Mouse (Mus musculus): Measurements from ENCODE around the gene Dnaja3. TPM values are rescaled to one million over a fixed set of nuclear protein-coding genes. Genes with fewer than 3 reads are reported as not detected.

Gene Dnaja3
- polyA plus RNA-seq, 1 experiment from 2014 or later: 57.0 TPM

DNA sequence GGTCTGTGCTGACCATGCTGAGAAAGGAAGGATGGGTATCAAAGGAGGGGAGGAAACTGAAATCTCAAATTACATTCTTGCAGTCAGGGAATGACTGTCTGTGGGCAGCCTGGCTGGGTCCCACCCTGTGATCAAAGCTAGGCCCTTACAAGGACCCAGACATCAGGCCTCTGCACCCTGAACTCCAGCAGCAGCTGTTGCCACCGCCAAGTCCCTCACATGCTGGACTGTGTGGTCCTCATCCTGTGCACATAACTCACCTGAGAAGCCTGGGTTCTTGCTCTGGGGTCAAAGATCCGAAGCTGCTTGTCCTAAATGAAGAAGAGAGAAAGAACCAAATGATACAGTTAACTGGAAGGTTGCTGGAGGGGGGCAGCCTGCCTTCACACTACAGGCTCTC, 21.8 kb downstream of the Dnaja3 start:
- Histone ChIP-seq H3K9ac (ENCODE audit: low read length) (no peak overlapping the region), H3K4me1 (ENCODE audit: control insufficient read depth, insufficient read depth, low read length) (peaks cover 4% of the 10 kb centered on the region; the same call in 1 of the 2 replicates), H3K9me3 (ENCODE audit: control insufficient read depth, low read length) (no peaks in the 10 kb centered on the region), H3K27me3 (ENCODE audit: control insufficient read depth, insufficient read depth, low read length) (no peaks in the 10 kb centered on the region), H3K27ac (ENCODE audit: low read depth, low read length) (no peak overlapping the region), H3K4me2 (no peak overlapping the region), H3K36me3 (ENCODE audit: control insufficient read depth, insufficient read depth, low read length) (no peaks in the 10 kb centered on the region; the same call in 1 of the 2 replicates), H3K4me3 (ENCODE audit: low read depth, low read length) (no peak overlapping the region)
- WGBS: 72% methylated on average over 2 of the region's 2 CpGs
- no peak for ATAC-seq (ENCODE audit: low FRiP score)
- DNase-seq (ENCODE audit: low spot score, missing footprints): peak; percentile 76

DNA sequence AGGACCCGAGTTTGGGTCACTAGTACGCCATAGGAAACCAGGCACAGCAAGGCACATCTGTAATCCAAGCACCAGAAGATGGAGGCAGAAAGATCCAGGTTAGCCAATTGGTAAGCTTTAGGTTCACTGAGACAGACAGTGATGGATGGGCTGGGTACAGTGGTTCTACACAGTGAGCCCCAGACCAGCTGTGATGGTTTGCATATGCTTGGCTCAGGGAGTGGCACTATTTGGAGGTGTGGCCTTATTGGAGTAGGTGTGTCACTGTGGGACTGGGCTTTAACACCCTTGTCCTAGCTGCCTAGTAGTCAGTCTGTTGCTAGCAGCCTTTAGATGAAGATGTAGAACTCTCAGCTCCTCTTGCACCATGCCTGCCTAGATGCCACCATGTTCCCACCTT, 24.0 kb downstream of the Dnaja3 start:
- Histone ChIP-seq H3K4me2 (no peak overlapping the region), H3K27me3 (ENCODE audit: control insufficient read depth, insufficient read depth, low read length) (no peaks in the 10 kb centered on the region), H3K4me1 (ENCODE audit: control insufficient read depth, insufficient read depth, low read length) (peaks cover 4% of the 10 kb centered on the region; the same call in 1 of the 2 replicates), H3K9ac (ENCODE audit: low read length) (no peak overlapping the region), H3K27ac (ENCODE audit: low read depth, low read length) (no peak overlapping the region), H3K4me3 (ENCODE audit: low read depth, low read length) (no peak overlapping the region), H3K9me3 (ENCODE audit: control insufficient read depth, low read length) (no peaks in the 10 kb centered on the region), H3K36me3 (ENCODE audit: control insufficient read depth, insufficient read depth, low read length) (no peaks in the 10 kb centered on the region; the same call in 1 of the 2 replicates)
- peak; percentile 17 for DNase-seq (ENCODE audit: low spot score, missing footprints)
- no peak for ATAC-seq (ENCODE audit: low FRiP score)
- 74% methylated on average over 2 of the region's 2 CpGs for WGBS

DNA sequence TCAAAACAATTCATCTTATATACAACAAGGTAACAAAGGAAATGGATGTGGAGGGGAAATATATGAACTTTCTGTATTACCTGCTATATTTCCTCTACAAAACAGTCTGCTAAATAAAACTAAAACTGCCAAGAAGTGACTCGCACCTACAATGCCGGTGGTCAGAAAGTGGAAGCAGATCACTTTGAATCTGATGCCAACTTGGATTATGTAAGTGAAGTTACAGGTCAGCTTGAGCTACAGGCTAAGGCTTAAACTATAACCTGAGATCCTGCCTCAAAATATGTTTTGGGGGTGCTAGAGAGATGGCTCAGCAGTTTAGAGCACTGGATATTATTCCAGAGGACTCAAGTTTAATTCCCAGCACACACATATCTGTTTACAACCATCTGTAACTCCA, 25.9 kb downstream of the Dnaja3 start:
- Histone ChIP-seq H3K27me3 (ENCODE audit: control insufficient read depth, insufficient read depth, low read length) (no peaks in the 10 kb centered on the region), H3K4me2 (no peak overlapping the region), H3K27ac (ENCODE audit: low read depth, low read length) (no peak overlapping the region), H3K4me3 (ENCODE audit: low read depth, low read length) (no peak overlapping the region), H3K9me3 (ENCODE audit: control insufficient read depth, low read length) (no peaks in the 10 kb centered on the region), H3K36me3 (ENCODE audit: control insufficient read depth, insufficient read depth, low read length) (no peaks in the 10 kb centered on the region; the same call in 1 of the 2 replicates), H3K9ac (ENCODE audit: low read length) (no peak overlapping the region), H3K4me1 (ENCODE audit: control insufficient read depth, insufficient read depth, low read length) (no peaks in the 10 kb centered on the region)
- DNase-seq (ENCODE audit: low spot score, missing footprints) (no peak), ATAC-seq (ENCODE audit: low FRiP score) (no peak)
- 98% methylated on average over 2 of the region's 2 CpGs for WGBS

DNA sequence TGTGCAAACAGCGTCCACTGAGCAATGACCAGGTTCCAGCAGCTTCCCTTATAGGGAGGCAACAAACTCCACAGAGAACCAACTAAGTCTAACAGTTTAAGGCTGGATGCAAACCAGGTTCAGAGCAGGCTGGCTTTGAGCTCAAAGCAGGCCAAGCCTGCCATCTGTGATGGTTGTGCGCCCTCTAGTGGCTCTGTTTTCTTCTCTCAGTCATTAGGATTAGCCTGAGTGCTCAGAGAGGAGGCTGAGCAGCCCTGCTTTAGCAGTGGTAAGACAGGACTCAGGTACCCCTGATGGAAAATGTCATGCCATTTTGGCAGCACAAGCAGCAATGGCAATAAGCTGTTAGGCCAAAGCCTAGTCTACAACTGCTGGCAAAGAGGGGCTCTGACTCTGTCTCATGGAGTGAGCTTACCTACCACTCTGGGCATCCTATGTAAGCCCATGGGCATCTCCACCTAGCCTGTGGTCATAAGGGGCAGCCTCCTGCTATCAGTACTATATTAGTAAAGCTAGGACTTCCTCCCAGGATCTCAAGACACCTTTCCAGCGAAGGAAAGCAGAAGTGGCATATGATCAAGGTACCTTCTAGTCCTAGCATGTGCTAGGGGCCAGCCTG, 27.5 kb downstream of the Dnaja3 start:
- Histone ChIP-seq H3K4me1 (ENCODE audit: control insufficient read depth, insufficient read depth, low read length) (no peaks in the 10 kb centered on the region), H3K27me3 (ENCODE audit: control insufficient read depth, insufficient read depth, low read length) (no peaks in the 10 kb centered on the region), H3K36me3 (ENCODE audit: control insufficient read depth, insufficient read depth, low read length) (no peaks in the 10 kb centered on the region), H3K9ac (ENCODE audit: low read length) (no peak overlapping the region), H3K9me3 (ENCODE audit: control insufficient read depth, low read length) (no peaks in the 10 kb centered on the region), H3K4me2 (no peak overlapping the region), H3K4me3 (ENCODE audit: low read depth, low read length) (no peak overlapping the region), H3K27ac (ENCODE audit: low read depth, low read length) (no peak overlapping the region)
- peak; percentile 99 for DNase-seq (ENCODE audit: low spot score, missing footprints)
- peak; percentile 83; the same call in 1 of the 2 replicates for ATAC-seq (ENCODE audit: low FRiP score)
- 29% methylated on average over 3 of the region's 3 CpGs for WGBS

DNA sequence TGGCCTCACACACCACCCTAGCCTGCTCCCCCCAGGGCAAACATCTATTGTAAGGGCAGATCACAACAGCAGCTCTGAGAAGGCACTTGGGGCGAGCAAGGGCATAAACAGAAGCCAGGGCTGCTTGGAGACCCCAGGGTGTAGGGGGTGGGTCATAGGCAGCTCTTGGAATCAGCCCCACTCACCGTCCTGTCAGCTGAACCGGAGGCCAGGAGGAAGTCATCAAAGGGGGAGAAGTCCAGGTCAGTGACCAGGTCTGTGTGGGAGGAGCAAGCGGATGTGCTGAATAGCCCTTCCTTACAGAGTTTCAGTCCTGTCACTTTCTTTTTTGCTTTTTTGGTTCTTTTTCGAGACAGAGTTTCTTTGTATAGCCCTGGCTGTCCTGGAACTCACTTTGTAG, 30.5 kb downstream of the Dnaja3 start:
- no peaks in the 10 kb centered on the region for H3K36me3 ChIP-seq (ENCODE audit: control insufficient read depth, insufficient read depth, low read length)
- 82% methylated on average over 5 of the region's 5 CpGs for WGBS

DNA sequence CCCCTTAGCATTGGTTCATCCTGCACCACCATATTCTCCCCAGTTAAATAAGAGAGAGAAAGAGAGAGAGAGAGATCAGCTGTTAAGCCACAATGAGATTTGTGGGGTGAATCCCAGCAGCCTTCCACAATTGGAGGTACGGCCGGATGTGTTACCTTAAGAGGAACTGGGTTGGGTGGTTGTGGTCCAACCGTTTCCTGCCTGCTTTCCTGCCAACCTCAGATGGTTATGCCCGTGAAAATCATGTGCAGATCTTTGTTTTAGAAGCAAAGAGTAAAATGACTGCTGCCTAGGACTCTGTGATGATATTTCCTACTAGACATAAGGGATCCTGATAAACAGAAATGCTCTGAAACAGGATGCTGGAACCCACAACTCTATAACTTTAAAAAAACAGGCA, 34.3 kb downstream of the Dnaja3 start:
- 84% methylated on average over 4 of the region's 4 CpGs for WGBS
- no peak for ATAC-seq (ENCODE audit: low FRiP score)
- H3K4me3 ChIP-seq (ENCODE audit: low read depth, low read length): no peak overlapping the region
- no peaks in the 10 kb centered on the region for H3K36me3 ChIP-seq (ENCODE audit: control insufficient read depth, insufficient read depth, low read length)
- no peak overlapping the region for H3K27ac ChIP-seq (ENCODE audit: low read depth, low read length)
- no peak overlapping the region for H3K9ac ChIP-seq (ENCODE audit: low read length)
- H3K9me3 ChIP-seq (ENCODE audit: control insufficient read depth, low read length): no peaks in the 10 kb centered on the region
- peak; percentile 65 for DNase-seq (ENCODE audit: low spot score, missing footprints)
- peaks cover 6% of the 10 kb centered on the region for H3K4me1 ChIP-seq (ENCODE audit: control insufficient read depth, insufficient read depth, low read length)
- no peak overlapping the region for H3K4me2 ChIP-seq
- H3K27me3 ChIP-seq (ENCODE audit: control insufficient read depth, insufficient read depth, low read length): no peaks in the 10 kb centered on the region

More for the DNA sequence above, 30.5 kb downstream of the Dnaja3 start:
- H3K4me2 ChIP-seq: no peak overlapping the region
- DNase-seq (ENCODE audit: low spot score, missing footprints) (peak; percentile 19), ATAC-seq (ENCODE audit: low FRiP score) (no peak)
- H3K27me3 ChIP-seq (ENCODE audit: control insufficient read depth, insufficient read depth, low read length): no peaks in the 10 kb centered on the region
- no peak overlapping the region for H3K4me3 ChIP-seq (ENCODE audit: low read depth, low read length)
- no peak overlapping the region for H3K27ac ChIP-seq (ENCODE audit: low read depth, low read length)
- H3K9me3 ChIP-seq (ENCODE audit: control insufficient read depth, low read length): no peaks in the 10 kb centered on the region
- H3K9ac ChIP-seq (ENCODE audit: low read length): no peak overlapping the region
- no peaks in the 10 kb centered on the region for H3K4me1 ChIP-seq (ENCODE audit: control insufficient read depth, insufficient read depth, low read length)

DNA sequence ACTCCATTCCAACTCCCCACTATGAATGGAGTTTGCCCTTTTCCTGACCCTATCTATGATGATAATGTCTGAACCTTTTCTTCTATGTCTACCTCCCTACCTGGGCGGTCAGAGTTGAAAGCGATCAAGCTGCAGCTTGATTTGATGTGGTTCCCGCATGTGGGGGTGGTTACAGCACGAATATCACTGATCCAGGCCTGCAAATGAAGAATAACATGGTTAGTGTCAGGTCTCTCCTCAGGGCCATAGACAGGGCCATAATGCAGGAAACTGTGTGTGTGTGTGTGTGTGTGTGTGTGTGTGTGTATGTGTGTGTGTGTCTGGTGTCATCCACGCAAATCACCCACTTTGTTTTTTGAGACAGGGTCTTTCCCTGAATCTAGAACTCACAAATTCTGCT, 37.0 kb downstream of the Dnaja3 start:
- H3K4me1 ChIP-seq (ENCODE audit: control insufficient read depth, insufficient read depth, low read length): peaks cover 9% of the 10 kb centered on the region
- ATAC-seq (ENCODE audit: low FRiP score): no peak
- peak; percentile 60 for DNase-seq (ENCODE audit: low spot score, missing footprints)
- H3K9ac ChIP-seq (ENCODE audit: low read length): no peak overlapping the region
- H3K27ac ChIP-seq (ENCODE audit: low read depth, low read length): no peak overlapping the region
- H3K4me3 ChIP-seq (ENCODE audit: low read depth, low read length): no peak overlapping the region
- no peak overlapping the region for H3K4me2 ChIP-seq
- 95% methylated on average over 5 of the region's 5 CpGs for WGBS
- H3K9me3 ChIP-seq (ENCODE audit: control insufficient read depth, low read length): no peaks in the 10 kb centered on the region
- H3K27me3 ChIP-seq (ENCODE audit: control insufficient read depth, insufficient read depth, low read length): no peaks in the 10 kb centered on the region
- no peaks in the 10 kb centered on the region for H3K36me3 ChIP-seq (ENCODE audit: control insufficient read depth, insufficient read depth, low read length)

DNA sequence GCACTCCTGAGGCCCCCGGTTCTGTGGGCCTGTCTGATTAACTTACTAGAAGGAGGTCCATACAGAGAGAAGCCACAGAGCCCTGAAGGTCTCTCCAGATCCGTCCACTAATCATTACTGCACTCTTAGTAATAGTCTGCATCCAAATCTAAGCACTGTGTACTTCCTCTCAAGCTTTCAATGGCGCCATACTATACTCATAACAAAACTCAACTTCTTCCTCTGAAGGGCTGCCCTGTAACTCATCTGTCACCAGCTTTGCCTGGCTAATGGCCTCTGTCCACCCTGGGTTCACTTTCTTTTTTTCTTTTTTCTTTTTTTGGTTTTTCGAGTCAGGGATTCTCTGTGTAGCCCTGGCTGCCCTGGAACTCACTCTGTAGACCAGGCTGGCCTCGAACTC, 38.3 kb downstream of the Dnaja3 start:
- Histone ChIP-seq H3K4me1 (ENCODE audit: control insufficient read depth, insufficient read depth, low read length) (peaks cover 12% of the 10 kb centered on the region), H3K9me3 (ENCODE audit: control insufficient read depth, low read length) (no peaks in the 10 kb centered on the region), H3K36me3 (ENCODE audit: control insufficient read depth, insufficient read depth, low read length) (no peaks in the 10 kb centered on the region), H3K4me2 (no peak overlapping the region), H3K4me3 (ENCODE audit: low read depth, low read length) (no peak overlapping the region), H3K27ac (ENCODE audit: low read depth, low read length) (no peak overlapping the region), H3K9ac (ENCODE audit: low read length) (no peak overlapping the region), H3K27me3 (ENCODE audit: control insufficient read depth, insufficient read depth, low read length) (no peaks in the 10 kb centered on the region)
- DNase-seq (ENCODE audit: low spot score, missing footprints) (no peak), ATAC-seq (ENCODE audit: low FRiP score) (no peak)
- 83% methylated on average over 5 of the region's 5 CpGs for WGBS

DNA sequence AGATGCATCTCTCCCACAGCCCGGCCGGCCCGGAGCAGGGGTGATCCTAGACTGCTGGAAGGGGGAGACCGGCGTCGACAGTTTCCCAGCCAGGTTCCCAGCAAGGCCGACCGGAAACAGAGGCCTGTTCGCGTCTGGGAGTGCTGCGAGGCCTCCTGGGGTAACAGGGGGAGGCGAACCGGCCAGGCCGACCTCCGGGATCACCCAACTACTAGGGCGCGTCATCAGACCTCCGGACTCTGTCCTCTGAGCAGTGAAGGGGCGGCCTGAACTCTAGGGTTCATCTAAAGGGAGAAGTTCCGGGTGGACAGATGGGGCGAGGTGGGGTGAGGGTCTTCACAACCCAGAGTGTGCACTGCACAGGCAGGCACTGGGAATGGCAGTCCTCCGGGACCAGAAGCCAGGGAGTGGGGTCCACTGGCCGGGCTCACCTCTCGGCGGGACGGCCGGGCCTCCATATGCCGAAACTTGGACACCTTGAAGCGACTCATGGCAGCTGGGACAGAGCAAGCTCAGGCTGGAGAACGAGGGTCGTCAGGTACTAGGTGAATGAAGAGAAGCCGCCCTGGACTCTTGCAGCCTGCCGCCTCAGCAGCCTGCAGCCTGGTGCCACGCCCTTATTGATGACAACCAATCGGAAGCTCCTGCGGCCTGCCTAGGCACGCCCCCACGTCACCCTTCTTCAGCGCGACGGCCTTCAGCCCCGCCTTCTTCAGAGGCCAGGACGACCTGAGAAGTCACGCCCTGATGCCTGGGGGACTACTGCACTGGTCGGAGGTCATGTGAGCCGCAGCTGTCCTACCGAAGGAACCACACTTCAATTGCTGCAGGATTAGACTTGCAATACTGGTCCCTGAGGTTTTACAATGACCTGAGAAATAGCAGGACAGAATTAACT, 39.6 kb downstream of the Dnaja3 start, which contains the start of gene Coro7:
Gene Coro7 (minus strand): TSS at position 657 of the 898 bp plus-strand sequence.
- H3K4me1 ChIP-seq (ENCODE audit: control insufficient read depth, insufficient read depth, low read length): peaks cover 16% of the 10 kb centered on the region
- peak within 1 kb of the TSS; percentile 90 for H3K4me2 ChIP-seq
- peak; percentile 97 for DNase-seq (ENCODE audit: low spot score, missing footprints)
- no peaks in the 10 kb centered on the region for H3K36me3 ChIP-seq (ENCODE audit: control insufficient read depth, insufficient read depth, low read length)
- H3K9me3 ChIP-seq (ENCODE audit: control insufficient read depth, low read length): no peaks in the 10 kb centered on the region
- H3K27ac ChIP-seq (ENCODE audit: low read depth, low read length): no peak within 1 kb of the TSS; the same call in 1 of the 2 replicates
- H3K9ac ChIP-seq (ENCODE audit: low read length): peak within 1 kb of the TSS; percentile 67
- under 1% methylated on average over 47 of the region's 47 CpGs for WGBS
- peak; percentile 93 for ATAC-seq (ENCODE audit: low FRiP score)
- H3K4me3 ChIP-seq (ENCODE audit: low read depth, low read length): peak within 1 kb of the TSS; percentile 64
- H3K27me3 ChIP-seq (ENCODE audit: control insufficient read depth, insufficient read depth, low read length): no peaks in the 10 kb centered on the region

All from midbrain, embryonic 11.5 days (tissue).